ENCODE assay signal across 16 mouse cellular contexts in the genomic region with DNA sequence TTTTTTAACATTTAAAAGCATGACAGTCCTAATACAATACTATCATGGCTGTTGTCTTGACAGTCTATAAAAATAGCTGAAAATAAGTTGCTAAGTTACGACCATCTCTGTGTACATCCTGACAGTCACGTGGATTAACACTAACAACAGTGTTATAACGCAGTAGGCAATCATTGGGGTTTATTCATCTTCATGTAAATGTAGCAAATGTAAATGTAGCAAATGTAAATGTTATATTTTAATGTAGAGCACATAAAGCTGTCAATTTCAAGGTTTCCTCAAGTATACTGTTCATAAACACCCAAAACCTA. TPM values are rescaled to one million over a fixed set of nuclear protein-coding genes. Genes with fewer than 3 reads are reported as not detected.
DNase-seq lines count a peak whose midpoint lies in the region; ATAC-seq and TF ChIP-seq lines count a peak whose summit lies in the region.
"Had no signal": no experiment of that assay in that cellular context is flagged by ENCODE, and none has a peak within 500 bp of the region (broad histone marks: within the 10 kb centered on the region; RNA-seq: fewer than 3 reads in every experiment).

No protein-coding gene starts in this region.

- no peaks in the 10 kb centered on the region for H3K27me3 ChIP-seq in forebrain, embryonic 12.5 days
- no peaks in the 10 kb centered on the region for H3K27me3 ChIP-seq in forebrain, embryonic 13.5 days
- H3K27me3 ChIP-seq in liver, embryonic 11.5 days (replicated peaks; ENCODE audit: control insufficient read depth, insufficient read depth, low read length) = no peaks in the 10 kb centered on the region
- H3K27me3 ChIP-seq in intestine, embryonic 14.5 days (replicated peaks; ENCODE audit: control insufficient read depth, insufficient read depth, low read length) = no peaks in the 10 kb centered on the region
- H3K27me3 ChIP-seq in midbrain, embryonic 15.5 days (replicated peaks) = no peaks in the 10 kb centered on the region

- no peak overlapping the region for H3K27ac ChIP-seq in forebrain, embryonic 12.5 days
- H3K27ac ChIP-seq in forebrain, embryonic 13.5 days = no peak overlapping the region
- H3K27ac ChIP-seq in liver, embryonic 11.5 days (ENCODE audit: low read depth, low read length) = no peak overlapping the region
- H3K27ac ChIP-seq in intestine, embryonic 14.5 days (ENCODE audit: low read depth) = no peak overlapping the region
- no peak overlapping the region for H3K27ac ChIP-seq in midbrain, embryonic 15.5 days
- no peak overlapping the region for H3K27ac ChIP-seq in layer of hippocampus, adult 2 months

- no peaks in the 10 kb centered on the region for H3K4me1 ChIP-seq in forebrain, embryonic 12.5 days
- H3K4me1 ChIP-seq in forebrain, embryonic 13.5 days = no peaks in the 10 kb centered on the region
- no peaks in the 10 kb centered on the region for H3K4me1 ChIP-seq in liver, embryonic 11.5 days (replicated peaks; ENCODE audit: control insufficient read depth, insufficient read depth, low read length)
- H3K4me1 ChIP-seq in intestine, embryonic 14.5 days (replicated peaks; ENCODE audit: control insufficient read depth, insufficient read depth, low read length) = no peaks in the 10 kb centered on the region
- H3K4me1 ChIP-seq in midbrain, embryonic 15.5 days = no peaks in the 10 kb centered on the region

- no peak overlapping the region for H3K4me3 ChIP-seq in forebrain, embryonic 12.5 days (replicated peaks)
- H3K4me3 ChIP-seq in forebrain, embryonic 13.5 days = no peak overlapping the region
- H3K4me3 ChIP-seq in liver, embryonic 11.5 days (ENCODE audit: low read depth, low read length) = no peak overlapping the region
- H3K4me3 ChIP-seq in intestine, embryonic 14.5 days (ENCODE audit: low read depth, low read length) = no peak overlapping the region
- 0 out of 2 replicates have a peak overlapping the region, but pooled peaks have one; percentile 25 for H3K4me3 ChIP-seq in midbrain, embryonic 15.5 days
- no peak overlapping the region for H3K4me3 ChIP-seq in layer of hippocampus, adult 2 months
- H3K4me3 ChIP-seq: myocyte had no signal

- no peak for DNase-seq in liver, embryonic 11.5 days (ENCODE audit: low spot score)
- DNase-seq in liver = no peak
- no peak for DNase-seq in intestine, embryonic 14.5 days (ENCODE audit: low spot score)
- no peak for DNase-seq in layer of hippocampus, adult 2 months (ENCODE audit: low spot score in 2 of 2)
- no peak for DNase-seq in Muller cell, postnatal 12 days (ENCODE audit: inconsistent ontology term)
- DNase-seq: cerebellum, adult 9-11 months; heart, adult 11 months; lung, postnatal 4 days had no signal

- ATAC-seq in forebrain, embryonic 12.5 days (ENCODE audit: low FRiP score) = peak; percentile 39
- ATAC-seq in forebrain, embryonic 13.5 days = no peak; the same call in 1 of the 2 replicates
- peak; percentile 51 for ATAC-seq in liver, embryonic 11.5 days (replicated peaks; ENCODE audit: low FRiP score)
- peak; percentile 40; the same call in 1 of the 2 replicates for ATAC-seq in intestine, embryonic 14.5 days (replicated peaks; ENCODE audit: low FRiP score, low TSS enrichment, low read depth)
- ATAC-seq in midbrain, embryonic 15.5 days (replicated peaks) = peak; percentile 50; the same call in 1 of the 2 replicates

- peaks cover 43% of the 10 kb centered on the region for H3K9me3 ChIP-seq in forebrain, embryonic 12.5 days
- peaks cover 46% of the 10 kb centered on the region for H3K9me3 ChIP-seq in forebrain, embryonic 13.5 days (replicated peaks)
- H3K9me3 ChIP-seq in liver, embryonic 11.5 days (ENCODE audit: control insufficient read depth, low read length) = peaks cover 8% of the 10 kb centered on the region
- H3K9me3 ChIP-seq in intestine, embryonic 14.5 days (ENCODE audit: control insufficient read depth, low read length) = peaks cover 12% of the 10 kb centered on the region
- peaks cover 34% of the 10 kb centered on the region for H3K9me3 ChIP-seq in midbrain, embryonic 15.5 days
- H3K9me3 ChIP-seq: G1E had no signal

- no peak overlapping the region for H3K9ac ChIP-seq in forebrain, embryonic 12.5 days
- no peak overlapping the region for H3K9ac ChIP-seq in forebrain, embryonic 13.5 days
- no peak overlapping the region for H3K9ac ChIP-seq in liver, embryonic 11.5 days (ENCODE audit: low read depth, low read length)
- no peak overlapping the region for H3K9ac ChIP-seq in intestine, embryonic 14.5 days (ENCODE audit: low read length)
- no peak overlapping the region for H3K9ac ChIP-seq in midbrain, embryonic 15.5 days

- WGBS in forebrain, embryonic 12.5 days = 78% methylated on average over 3 of the region's 3 CpGs
- 76% methylated on average over 3 of the region's 3 CpGs for WGBS in forebrain, embryonic 13.5 days
- WGBS in liver, embryonic 11.5 days = 69% methylated on average over 3 of the region's 3 CpGs
- 68% methylated on average over 3 of the region's 3 CpGs for WGBS in intestine, embryonic 14.5 days
- 71% methylated on average over 3 of the region's 3 CpGs for WGBS in midbrain, embryonic 15.5 days

- no peak for TF ChIP-seq CTCF in layer of hippocampus, adult 2 months (conservative IDR thresholded peaks at IDR 0.05)

- H3K4me2 ChIP-seq in forebrain, embryonic 12.5 days = no peak overlapping the region
- H3K4me2 ChIP-seq in forebrain, embryonic 13.5 days = no peak overlapping the region
- no peak overlapping the region for H3K4me2 ChIP-seq in liver, embryonic 11.5 days
- no peak overlapping the region for H3K4me2 ChIP-seq in intestine, embryonic 14.5 days (ENCODE audit: low read length)
- H3K4me2 ChIP-seq in midbrain, embryonic 15.5 days = no peak overlapping the region

- H3K36me3 ChIP-seq in forebrain, embryonic 12.5 days (replicated peaks) = no peaks in the 10 kb centered on the region
- H3K36me3 ChIP-seq in forebrain, embryonic 13.5 days (ENCODE audit: poor library complexity, severe bottlenecking) = no peaks in the 10 kb centered on the region
- no peaks in the 10 kb centered on the region for H3K36me3 ChIP-seq in liver, embryonic 11.5 days (ENCODE audit: control insufficient read depth, insufficient read depth, low read length)
- H3K36me3 ChIP-seq in intestine, embryonic 14.5 days (ENCODE audit: control insufficient read depth, insufficient read depth, low read length) = no peaks in the 10 kb centered on the region
- H3K36me3 ChIP-seq in midbrain, embryonic 15.5 days (replicated peaks) = no peaks in the 10 kb centered on the region
- H3K36me3 ChIP-seq: G1E had no signal

RNA-seq across cellular contexts. Expression of a gene that starts 21.8 kb away (rescaled TPM):
- not detected in 2 replicates for polyA plus RNA-seq in forebrain, embryonic 12.5 days (2016; fragmentation: Nextera tagmentation; extraction: Ambion mirVana)
- polyA plus RNA-seq in forebrain, embryonic 13.5 days (2015; fragmentation: Nextera tagmentation; extraction: Ambion mirVana) = not detected in 2 replicates
- polyA plus RNA-seq in liver, embryonic 11.5 days (2014; fragmentation: Nextera tagmentation; extraction: Ambion mirVana) = not detected in 2 replicates
- 0.30 TPM in 1 of 2 replicates, not detected in the other for polyA plus RNA-seq in intestine, embryonic 14.5 days (2014; fragmentation: Nextera tagmentation; extraction: Ambion mirVana)
- polyA plus RNA-seq in midbrain, embryonic 15.5 days (2015; fragmentation: Nextera tagmentation; extraction: Ambion mirVana) = not detected in 2 replicates
- not detected for total RNA-seq in layer of hippocampus, adult 2 months (2021)
- total RNA-seq: hematopoietic stem cell, adult 5-6 weeks had no signal
- polyA plus RNA-seq: embryonic facial prominence, embryonic 11.5 days; G1E; limb, embryonic 11.5 days; myocyte had no signal

RNA-seq across cellular contexts. Expression of a gene that starts 30.9 kb away (rescaled TPM):
- not detected in 2 replicates for polyA plus RNA-seq in forebrain, embryonic 12.5 days (2016; fragmentation: Nextera tagmentation; extraction: Ambion mirVana)
- not detected in 2 replicates for polyA plus RNA-seq in forebrain, embryonic 13.5 days (2015; fragmentation: Nextera tagmentation; extraction: Ambion mirVana)
- not detected in 2 replicates for polyA plus RNA-seq in liver, embryonic 11.5 days (2014; fragmentation: Nextera tagmentation; extraction: Ambion mirVana)
- polyA plus RNA-seq in intestine, embryonic 14.5 days (2014; fragmentation: Nextera tagmentation; extraction: Ambion mirVana) = 0.15 TPM in 1 of 2 replicates, not detected in the other
- not detected in 2 replicates for polyA plus RNA-seq in midbrain, embryonic 15.5 days (2015; fragmentation: Nextera tagmentation; extraction: Ambion mirVana)
- not detected for total RNA-seq in layer of hippocampus, adult 2 months (2021)
- total RNA-seq: hematopoietic stem cell, adult 5-6 weeks had no signal
- polyA plus RNA-seq: embryonic facial prominence, embryonic 11.5 days; G1E; limb, embryonic 11.5 days; myocyte had no signal
